Mouse (Mus musculus) B cell, adult 2 months (primary cell): Measurements from ENCODE around the gene Ift57.

ENCODE experiments used
- DNase-seq, 2 experiments: peaks; one replicate each; pipeline ENCODE4 v3.0.0; 2022

Gene Ift57

DNA sequence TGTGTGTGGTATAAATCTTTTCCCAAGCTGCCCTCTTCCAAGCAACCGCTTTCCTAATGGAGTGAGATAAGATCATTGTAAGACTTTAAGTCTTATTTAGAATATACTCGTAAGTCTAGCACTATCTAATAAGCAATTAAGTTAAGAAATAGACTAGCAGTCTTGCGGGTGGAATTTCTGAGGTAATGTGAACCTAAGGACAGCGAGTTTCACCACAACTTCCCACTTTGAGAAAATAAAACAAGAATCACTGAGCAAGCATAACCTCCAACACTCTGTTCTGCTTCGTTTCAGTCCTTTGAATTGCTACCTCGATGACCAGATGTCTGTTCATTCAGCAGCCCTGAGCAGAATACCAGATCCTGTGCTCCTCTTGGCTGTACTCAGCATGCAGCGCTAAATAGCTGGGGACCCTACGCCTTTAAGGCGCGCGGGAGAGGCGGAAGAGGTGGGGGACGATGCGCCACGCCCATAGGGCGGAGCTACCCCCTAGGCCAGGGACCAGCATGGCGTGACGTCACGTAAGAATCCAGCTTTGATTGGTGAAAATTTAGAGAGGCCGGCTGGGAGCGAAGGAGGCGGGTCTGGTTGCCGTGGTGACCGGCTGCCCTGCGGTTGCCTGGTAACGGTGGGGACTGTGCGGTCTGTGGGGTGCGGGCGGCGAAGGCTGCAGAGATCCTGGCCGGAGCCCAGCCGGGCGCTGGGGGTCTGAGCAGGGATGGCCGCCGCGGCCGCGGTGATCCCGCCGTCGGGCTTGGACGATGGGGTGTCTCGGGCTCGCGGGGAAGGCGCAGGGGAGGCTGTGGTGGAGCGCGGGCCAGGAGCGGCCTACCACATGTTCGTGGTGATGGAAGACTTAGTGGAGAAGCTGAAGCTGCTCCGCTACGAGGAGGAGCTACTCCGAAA is at the start of gene Ift57:
TSS of gene Ift57 (plus strand) at position 614 of the 906 bp plus-strand sequence.
- DNase-seq: peak; percentile 97

DNA sequence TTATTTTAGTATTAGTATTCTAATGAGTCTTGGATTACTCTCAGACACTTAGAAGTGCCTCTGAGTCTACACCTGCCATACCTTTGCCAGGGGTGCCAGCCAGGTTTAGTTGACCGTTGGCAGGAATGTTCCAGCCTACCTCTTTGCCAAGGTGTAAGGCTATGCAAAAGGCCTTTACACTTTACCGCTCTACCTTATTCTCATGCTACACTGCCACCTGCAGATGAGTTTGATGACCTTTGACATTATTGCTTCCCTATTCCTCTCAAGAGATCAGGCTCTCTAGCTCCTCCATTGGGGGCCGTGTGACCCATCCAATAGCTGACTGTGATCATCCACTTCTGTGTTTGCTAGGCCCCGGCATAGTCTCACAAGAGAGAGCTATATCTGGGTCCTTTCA is 41.9 kb upstream of the Ift57 start:
- DNase-seq: no peak

DNA sequence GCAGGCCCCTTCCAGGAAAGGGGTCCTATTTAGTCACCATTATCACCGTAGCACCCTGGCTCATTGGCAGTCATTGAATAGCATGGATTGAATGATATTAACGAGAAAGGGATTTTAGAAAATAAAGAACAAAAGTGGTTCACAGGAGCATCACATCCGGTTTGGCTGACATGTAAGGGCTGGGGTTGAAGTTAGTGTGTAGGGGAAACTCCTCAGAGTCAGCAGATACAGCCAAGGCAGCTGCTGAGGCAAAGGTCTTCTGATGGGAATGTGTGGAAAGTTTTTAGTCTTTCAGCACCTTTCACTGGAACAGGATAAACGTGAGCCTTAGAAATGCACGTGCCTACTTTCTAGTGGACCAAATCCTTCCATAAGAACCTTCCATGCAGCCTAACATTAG is 41.0 kb upstream of the Ift57 start:
- no peak for DNase-seq

DNA sequence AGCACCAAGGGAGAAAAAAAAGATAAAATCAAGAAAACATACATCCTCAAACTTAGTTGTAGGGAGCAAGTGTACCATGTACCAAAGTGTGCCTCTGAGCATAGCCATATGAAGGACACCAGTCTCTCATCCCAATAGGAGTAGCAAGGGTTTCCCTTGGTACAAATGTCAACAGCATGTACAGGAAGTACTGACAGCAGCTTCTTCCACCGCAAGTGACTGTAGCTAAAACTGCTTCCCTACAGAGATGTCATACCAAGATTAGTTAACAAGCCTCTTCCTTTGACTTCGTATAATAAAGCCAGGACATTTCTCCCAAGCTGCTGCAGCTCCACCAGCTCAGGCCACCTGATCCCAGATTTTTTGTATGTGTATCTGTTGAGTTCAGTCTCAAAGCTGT is 39.9 kb upstream of the Ift57 start:
- DNase-seq: no peak

DNA sequence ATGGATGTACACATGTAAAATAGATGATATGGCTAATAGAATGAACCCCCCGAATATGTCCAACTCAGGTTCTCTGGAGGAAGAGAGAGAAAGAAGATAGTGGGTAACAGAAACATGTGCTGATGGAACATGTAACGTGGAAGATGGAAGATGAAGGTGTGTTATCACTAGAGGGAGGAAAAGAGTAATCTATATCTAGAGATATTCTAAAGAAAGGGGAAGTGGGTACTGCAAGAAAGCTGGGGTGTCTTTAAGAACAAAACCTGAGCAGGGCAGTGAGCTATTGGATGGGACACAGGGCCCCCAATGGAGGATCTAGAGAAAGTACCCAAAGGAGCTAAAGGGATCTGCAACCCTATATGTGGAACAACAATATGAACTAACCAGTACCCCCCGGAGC is 38.9 kb upstream of the Ift57 start:
- DNase-seq: peak; percentile 14 to 16

DNA sequence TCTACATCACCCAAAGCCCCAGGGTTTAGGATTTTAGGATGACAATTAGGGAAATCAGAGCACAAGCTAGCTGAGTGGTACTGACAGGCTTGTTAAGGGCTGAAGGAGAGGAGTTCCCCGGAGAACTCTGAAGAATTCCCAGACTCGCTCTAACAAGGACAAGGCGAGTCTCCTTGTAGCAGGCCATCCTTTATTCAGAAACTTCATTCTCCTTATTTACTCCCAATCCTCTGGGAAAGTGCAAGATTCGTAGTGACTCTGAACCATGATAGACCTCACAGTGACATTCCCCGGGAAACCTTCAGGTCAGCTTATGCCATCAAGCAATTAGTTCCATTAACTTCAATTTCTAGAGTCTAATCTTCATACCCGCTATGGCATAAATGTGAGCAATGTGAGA is 36.8 kb upstream of the Ift57 start:
- DNase-seq: no peak

DNA sequence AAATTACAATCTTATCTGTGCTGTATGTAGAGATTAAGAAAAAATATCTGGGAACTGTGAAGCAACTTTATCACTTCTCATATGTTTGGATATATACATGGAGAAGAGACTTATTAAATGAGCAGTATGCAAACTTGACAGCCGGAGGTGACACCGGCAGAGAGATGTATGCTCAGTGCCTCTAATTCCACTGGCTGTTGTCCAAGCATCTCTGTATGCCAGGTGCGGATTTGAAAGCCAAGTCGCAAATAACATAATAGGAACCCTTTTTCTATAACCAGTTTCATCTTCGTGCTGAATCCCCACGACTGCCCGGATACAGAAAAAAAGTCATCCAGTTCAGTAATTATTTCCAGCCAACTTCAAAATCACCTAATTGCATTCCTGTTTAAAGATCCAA is 34.4 kb upstream of the Ift57 start:
- no peak for DNase-seq

DNA sequence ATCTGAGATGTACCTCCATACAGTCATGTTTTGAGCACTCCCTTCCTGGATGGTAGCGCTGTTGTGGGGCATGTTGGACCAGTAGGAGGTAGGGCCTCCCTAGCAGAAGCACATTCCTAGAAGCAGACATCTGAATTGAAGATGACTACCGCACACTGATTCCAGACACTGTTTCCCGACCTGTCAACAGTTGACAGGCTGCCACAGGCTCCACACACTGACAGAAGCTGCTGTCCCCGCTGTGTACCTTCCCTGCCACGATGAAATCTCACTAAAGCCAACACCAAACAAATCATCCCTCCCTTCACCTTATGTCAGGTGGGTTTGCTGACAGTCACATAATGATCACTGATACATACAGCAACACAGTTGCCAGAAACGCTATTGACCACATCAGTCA is 19.4 kb upstream of the Ift57 start:
- no peak for DNase-seq

DNA sequence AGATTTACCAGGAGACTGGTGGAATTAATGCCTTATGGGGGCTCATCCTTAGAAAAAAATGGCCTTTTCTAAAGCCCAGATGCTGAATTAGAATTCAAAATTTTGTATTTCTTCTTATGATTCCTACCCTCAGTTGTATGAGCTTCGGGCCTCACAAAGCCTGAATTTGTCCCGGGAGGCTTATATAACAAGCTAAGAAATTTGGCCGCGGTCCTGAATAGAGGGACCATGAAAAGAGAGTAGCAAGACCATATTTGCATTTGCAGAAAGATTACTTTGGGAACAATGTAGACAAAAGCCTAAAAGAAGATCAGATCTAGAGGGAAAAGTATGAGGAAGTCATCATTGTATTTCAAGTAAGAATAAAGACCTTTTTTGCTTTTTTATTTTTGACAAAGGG is 14.1 kb upstream of the Ift57 start:
- no peak for DNase-seq

DNA sequence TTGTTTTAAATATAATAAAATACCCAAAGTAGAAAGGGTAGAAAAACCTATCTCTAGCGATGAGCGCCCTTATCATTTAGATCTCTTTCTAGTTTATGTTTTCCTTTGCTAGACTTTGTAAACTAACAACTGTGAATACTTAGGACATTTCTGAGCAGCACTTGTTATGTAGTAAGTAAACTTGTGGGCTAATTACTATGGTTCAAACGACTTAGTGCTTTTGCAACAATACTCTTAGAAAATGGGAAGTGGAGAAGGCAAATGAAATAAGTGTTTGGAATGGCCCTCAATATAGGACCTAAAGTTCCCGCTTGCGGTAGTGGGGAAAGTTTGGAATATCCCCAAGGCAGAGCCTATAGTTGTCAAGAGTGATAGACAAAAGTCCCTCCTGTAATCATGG is 788 bp downstream of the Ift57 start:
- no peak for DNase-seq

DNA sequence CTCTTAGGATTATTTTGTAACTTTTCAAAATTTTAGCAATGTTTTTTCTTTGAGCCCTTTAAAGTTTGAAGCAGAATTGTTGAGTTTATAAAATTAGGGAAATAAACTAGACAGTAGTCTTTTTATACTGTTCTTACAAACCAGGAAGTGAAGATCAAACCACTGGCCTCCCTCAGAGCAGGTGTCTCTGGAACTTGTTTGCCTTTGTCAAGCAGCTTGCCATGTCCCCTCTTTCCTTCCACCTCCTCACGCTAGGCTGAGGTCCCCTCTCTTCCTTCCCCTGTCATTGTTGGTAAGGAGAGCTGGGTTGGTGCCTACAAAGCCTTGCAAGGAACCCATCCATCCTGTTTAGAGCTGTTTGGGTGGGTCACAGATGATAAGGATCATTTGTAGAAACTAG is 9.0 kb downstream of the Ift57 start:
- DNase-seq: peak; percentile 5 to 16

DNA sequence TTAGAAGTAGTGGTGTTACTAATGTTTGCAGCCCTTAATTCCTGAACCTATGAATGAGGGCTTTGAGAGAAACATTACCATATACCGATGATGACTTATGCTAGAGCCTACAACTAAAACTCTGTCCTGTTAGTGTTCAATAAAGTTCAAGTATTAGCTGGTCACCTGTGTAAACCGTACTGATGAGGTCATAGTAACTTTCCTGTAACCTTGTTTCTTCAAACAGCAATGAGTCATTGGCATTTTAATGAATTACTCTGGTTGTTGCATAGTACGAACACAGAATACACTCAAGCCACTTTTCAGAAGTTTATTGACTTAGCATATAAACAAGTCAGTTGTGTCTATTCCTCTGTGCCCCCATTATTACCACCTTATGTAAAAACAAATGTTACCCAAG is 11.2 kb downstream of the Ift57 start:
- DNase-seq: no peak

DNA sequence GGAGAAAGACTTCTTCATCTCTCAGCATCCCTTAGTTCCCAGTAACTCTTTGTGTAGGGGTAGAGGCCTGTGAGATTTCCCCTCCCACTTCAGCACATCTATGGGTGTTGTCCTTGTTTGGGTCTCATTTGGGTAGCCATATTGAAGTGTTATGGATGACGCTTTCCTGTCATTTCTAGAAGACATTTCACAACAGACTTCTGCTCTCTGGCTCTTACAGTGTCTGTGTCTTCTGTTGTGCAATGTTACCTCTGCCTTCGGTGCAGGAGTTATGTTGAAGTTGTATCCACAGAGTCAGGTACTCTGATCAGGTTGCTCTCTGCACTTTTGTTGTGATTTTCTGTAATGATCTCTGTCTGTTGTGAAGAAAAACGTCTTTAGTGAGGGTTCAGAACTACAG is 14.3 kb downstream of the Ift57 start:
- DNase-seq: no peak

DNA sequence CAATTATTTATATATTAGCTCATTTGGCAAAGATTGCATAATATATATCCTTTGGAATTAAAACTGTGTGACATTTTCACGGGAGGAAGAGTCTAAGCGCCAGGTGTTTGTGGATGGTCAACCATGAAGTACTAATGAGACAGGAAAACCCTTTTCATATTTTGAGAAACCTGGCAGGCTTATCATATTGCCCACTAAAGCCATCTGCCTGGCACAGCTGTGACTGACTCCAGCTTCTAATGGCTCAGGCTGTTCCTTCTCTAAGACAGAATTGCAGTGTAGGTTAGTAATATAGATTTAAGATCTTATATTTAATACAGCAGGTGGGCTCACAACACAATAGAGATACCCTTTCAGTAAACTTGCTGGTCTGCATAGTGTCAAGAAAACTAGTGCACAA is 21.6 kb downstream of the Ift57 start:
- no peak for DNase-seq

DNA sequence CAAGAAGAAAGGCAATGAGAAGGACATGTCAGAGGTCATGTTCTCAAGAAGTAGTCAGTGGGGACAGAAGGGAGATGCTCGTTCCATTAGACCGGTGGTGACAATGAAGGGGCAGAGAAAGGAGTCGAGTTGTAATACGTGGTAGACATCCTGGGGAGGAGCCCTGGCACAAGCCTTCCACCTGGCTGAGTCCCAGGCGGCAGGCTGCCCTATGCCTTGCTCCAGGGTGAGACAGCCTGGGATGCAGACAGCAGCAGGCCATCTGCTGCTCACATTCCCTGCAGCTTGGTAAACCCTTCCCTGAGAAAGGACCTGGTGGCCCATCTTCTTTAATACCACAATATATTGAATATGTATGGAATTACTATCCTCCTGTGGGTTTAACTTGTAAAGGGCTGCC is 22.6 kb downstream of the Ift57 start:
- DNase-seq: no peak

DNA sequence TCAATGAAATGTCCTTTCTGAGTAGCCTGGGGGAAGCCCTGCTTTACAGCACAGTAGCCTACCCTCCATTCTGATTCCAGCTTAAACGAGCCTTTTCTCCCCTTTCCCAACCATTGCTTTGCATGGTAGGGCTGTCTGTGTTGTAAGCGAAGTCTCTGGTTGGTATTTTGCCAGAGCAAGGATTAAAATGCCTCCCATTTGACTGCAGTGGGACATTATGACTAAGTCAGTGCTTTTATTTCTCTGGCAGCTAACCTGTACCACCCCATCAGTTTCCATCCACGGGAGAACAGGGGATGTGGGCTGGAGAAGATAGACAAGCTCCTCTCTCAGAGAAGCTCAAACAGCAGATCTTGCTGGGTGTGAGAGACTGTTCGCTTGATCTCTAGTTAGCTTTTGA is 24.2 kb downstream of the Ift57 start:
- DNase-seq: no peak

DNA sequence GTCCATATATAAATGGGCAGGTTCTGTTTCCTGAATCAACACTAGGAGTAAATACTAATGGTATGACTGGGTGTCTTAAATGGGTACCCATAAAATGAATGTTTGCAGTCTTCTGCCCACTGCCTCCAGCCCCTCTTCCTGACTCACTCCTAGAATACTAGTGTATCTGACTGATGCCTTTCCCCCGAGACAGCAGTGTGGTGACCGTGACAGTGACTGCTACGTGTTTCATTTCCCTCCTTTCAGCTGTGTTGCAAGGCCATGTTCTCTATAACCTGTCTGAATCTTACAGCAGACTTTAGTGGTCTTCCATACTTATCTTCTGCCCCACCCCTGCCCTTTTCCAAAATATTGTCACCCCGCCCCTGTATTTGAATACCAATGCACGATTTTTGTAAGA is 25.2 kb downstream of the Ift57 start:
- peak; percentile 9 to 13 for DNase-seq

DNA sequence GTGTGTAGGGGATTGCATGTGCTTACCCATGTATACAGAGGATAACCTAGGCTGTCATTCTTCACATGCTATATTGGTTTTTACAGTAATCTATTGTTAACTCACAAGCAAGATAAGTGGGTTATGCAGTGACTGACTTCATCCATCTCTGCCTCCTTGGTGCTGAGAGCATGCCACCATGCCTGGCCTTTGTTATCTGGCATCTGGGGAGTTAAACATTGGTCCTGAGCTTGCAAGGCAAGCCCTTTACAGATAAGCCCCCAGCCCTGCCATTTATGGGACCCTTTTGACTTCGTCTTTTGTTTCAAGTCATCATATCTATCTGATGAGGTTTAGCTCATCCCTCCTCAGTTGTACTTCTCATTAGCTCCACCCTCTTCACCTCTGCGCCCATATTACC is 25.9 kb downstream of the Ift57 start:
- no peak for DNase-seq

DNA sequence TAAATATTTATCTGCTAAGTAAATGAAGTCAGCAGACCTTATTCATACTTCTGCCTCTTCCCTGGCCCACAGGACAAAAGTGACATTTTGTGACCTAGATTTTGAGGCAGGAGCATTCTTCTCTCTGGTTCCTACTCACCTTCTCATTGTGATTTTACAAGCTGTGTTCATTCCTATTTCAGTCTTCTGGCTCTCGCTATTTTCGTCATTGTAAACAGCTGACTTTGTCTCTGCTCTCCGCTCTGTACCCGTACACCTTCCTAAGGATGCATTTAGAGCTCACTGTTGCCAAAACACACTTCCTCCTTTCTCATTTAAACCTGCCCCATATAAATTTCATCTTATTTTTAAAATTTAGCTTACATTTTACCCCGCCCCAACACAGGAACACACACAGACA is 26.4 kb downstream of the Ift57 start:
- DNase-seq: no peak

DNA sequence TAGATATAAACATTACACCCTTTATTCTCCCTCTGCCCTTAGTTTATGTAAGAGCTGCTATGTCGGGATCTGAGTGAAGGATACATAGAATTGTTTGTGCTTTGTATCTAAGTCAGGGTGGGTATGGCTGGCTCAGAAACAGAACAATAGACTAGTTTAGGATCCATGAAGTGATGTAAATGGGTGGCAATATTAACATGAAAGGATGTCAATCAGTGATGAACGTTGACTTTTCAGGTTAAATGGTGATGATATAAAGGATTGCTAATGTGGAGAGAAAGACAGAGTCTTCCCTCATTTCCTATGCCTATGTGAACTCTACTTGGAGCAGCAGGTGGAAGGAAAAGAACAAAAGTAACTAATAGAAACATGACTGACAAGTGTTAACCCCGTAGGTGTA is 27.2 kb downstream of the Ift57 start:
- DNase-seq: no peak

DNA sequence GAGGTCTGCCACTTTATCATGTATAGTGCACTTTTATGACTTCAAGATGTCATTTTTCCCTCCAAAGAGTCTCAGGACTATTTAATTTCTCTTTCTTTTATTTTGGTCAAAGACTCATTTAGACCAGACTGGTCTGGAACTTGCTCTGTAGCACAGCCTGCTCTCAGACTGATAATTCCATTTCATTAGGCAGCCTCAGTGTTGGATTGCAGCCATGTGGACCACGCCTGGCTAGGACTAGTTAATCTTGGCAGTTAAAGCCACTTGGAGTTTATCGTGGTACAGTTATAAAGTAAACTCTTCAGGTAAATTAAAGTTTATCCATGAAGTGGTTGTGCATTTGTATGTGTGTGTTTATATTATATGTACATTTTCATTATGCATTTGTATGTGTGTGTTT is 27.7 kb downstream of the Ift57 start:
- DNase-seq: no peak

DNA sequence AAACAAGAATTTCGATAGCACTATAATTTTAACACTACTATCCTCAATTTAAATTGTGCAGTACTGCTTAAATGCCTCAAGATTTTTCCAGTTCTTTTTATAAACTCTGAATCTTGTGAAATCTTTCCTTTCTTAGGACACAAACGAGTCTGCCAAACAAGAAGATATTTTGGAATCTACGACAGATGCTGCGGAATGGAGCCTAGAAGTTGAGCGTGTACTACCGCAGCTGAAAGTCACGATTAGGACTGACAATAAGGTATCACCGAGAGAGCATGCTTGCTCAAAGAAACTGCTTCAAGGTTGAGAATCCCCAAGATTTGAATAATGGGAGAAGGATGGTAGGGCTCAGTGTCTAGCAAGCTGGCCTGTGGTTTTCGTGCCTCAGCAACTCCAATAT is 37.5 kb downstream of the Ift57 start:
- no peak for DNase-seq

DNA sequence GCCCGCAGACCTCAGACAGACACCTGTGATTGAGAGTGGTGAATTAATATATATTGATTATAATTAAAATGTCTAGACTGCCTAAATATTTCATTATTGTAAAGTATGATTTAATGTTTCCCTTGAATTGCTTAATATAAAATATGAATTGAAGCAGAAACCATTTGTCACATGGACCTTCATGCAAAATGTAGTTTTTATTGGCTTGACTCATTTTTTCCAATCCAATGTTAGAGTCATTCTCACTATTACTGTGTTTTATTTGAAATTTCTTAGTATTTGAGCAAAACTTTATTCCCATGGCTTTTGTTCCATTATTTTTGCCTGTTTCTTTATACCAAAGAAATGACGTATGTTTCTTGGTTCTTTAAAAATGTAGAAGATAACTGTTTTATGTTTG is 48.3 kb downstream of the Ift57 start:
- DNase-seq: no peak

DNA sequence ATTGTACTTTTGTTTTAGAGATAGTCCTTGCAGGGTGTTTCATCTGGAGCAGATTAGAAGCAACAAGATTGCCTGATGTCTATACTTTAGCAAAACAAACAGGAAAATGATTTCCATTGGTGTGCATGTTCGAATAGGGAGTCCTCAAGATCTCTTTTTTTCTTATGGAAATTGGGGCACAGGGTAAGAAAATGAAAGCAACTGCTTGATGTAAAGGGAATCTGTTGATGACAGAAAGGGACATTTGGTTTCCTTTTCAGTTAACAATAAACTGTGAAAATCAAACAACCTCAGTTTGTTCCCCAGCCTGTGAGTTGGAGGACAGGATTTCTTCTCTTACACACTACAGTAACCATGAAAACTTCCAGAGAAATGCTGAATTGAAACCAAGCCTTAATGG is 53.9 kb downstream of the Ift57 start:
- DNase-seq: no peak

DNA sequence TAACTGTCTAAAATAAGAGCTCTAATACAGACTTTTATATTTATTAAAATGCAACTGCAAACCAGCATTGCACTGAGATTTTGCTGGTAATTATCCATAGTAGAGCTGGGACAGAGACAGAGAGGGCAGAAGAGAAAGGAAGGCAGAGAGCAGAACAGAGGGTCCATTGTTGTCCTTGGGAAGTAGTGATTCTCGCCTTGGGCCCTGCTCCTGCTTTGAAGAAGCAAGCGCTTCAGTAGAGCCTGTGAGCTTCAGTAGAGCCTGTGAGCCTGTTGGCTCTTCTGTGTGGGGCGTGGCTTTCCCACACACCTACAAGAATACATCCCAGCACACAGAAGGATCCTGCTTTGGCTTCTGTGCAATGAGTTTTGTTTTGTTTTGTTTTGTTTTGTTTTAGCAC is 54.3 kb downstream of the Ift57 start:
- no peak for DNase-seq
